Mouse (Mus musculus): ENCODE measurements around the gene Cmss1.

Gene Cmss1

GRCm38 (mm10) chr16:57606444-57607227 is at the start of gene Cmss1:
Gene Cmss1 (minus strand): TSS chr16:57606864.
- peak; percentile 87 for DNase-seq

- DNase-seq, result no peak
Observed at GRCm38 (mm10) chr16:57649888-57650287, 43.2 kb upstream of the Cmss1 start.

- DNase-seq, result no peak
Observed at GRCm38 (mm10) chr16:57641346-57641885, 34.8 kb upstream of the Cmss1 start.

GRCm38 (mm10) chr16:57634766-57635165 is 28.1 kb upstream of the Cmss1 start:
- no peak for DNase-seq

GRCm38 (mm10) chr16:57634191-57634590 is 27.5 kb upstream of the Cmss1 start:
- peak; percentile 73 for DNase-seq

- peak; percentile 43 for DNase-seq
Observed at GRCm38 (mm10) chr16:57611768-57612167, 5.1 kb upstream of the Cmss1 start.

GRCm38 (mm10) chr16:57601031-57601430 is 5.6 kb downstream of the Cmss1 start:
- no peak for DNase-seq

- no peak for DNase-seq
Observed at GRCm38 (mm10) chr16:57597295-57597957, 9.2 kb downstream of the Cmss1 start.

- DNase-seq, result peak; percentile 47
Observed at GRCm38 (mm10) chr16:57593422-57594157, 13.1 kb downstream of the Cmss1 start.

GRCm38 (mm10) chr16:57585201-57585600 is 21.5 kb downstream of the Cmss1 start:
- no peak for DNase-seq

GRCm38 (mm10) chr16:57582008-57582407 is 24.7 kb downstream of the Cmss1 start:
- peak; percentile 34 for DNase-seq

- DNase-seq, result no peak
Observed at GRCm38 (mm10) chr16:57580041-57580440, 26.6 kb downstream of the Cmss1 start.

GRCm38 (mm10) chr16:57577519-57577918 is 29.1 kb downstream of the Cmss1 start:
- DNase-seq, result no peak

- no peak for DNase-seq
Observed at GRCm38 (mm10) chr16:57575764-57576388, 30.8 kb downstream of the Cmss1 start.

- no peak for DNase-seq
Observed at GRCm38 (mm10) chr16:57573831-57574230, 32.8 kb downstream of the Cmss1 start.

- no peak for DNase-seq
Observed at GRCm38 (mm10) chr16:57570789-57571311, 35.8 kb downstream of the Cmss1 start.

GRCm38 (mm10) chr16:57568648-57569404 is 37.8 kb downstream of the Cmss1 start:
- no peak for DNase-seq

- DNase-seq, result no peak
Observed at GRCm38 (mm10) chr16:57566215-57566614, 40.4 kb downstream of the Cmss1 start.

GRCm38 (mm10) chr16:57564807-57565206 is 41.9 kb downstream of the Cmss1 start:
- DNase-seq, result no peak

GRCm38 (mm10) chr16:57563453-57563852 is 43.2 kb downstream of the Cmss1 start:
- DNase-seq, result no peak

- no peak for DNase-seq
Observed at GRCm38 (mm10) chr16:57560185-57560584, 46.5 kb downstream of the Cmss1 start.

GRCm38 (mm10) chr16:57558258-57558657 is 48.4 kb downstream of the Cmss1 start:
- no peak for DNase-seq

Data from lung, postnatal 14 days (tissue).